Mouse (Mus musculus): ENCODE results near the gene Snrpd3.

- TF ChIP-seq CTCF (IDR thresholded peaks at IDR 0.05; ENCODE audit: low read depth, low read length), result no peak
- TF ChIP-seq POLR2A (IDR thresholded peaks at IDR 0.05; ENCODE audit: extremely low read depth, insufficient read depth, low read length), result no peak
Measured at GRCm38 (mm10) chr10:75561071-75561654, 43.8 kb downstream of the Snrpd3 start, which contains the start of gene Ggt1.

Measured in liver, adult 2 months (tissue).